Mouse (Mus musculus) monocyte, adult 5-6 weeks (primary cell): Measurements from ENCODE around the gene Kcnq4. TPM values are rescaled to one million over a fixed set of nuclear protein-coding genes. Genes with fewer than 3 reads are reported as not detected.

ENCODE experiments used
- ATAC-seq: fragments of 153-309, 156-312 bp; replicated peaks from 2 replicates; pipeline ENCODE4 v1.8.0; 2017; ENCODE audit warnings: mild to moderate bottlenecking; ENCODE audit not compliant: low TSS enrichment, insufficient number of reproducible peaks, severe bottlenecking, poor library complexity, low FRiP score
- total RNA-seq: library from RNA; stranded (forward); fragments of 200-1000, 200-491, 200-594 nt; gene quantifications from 3 replicates; pipeline ENCODE4 v1.2.3, GENCODE M21; 2017

The Kcnq4 gene
- total RNA-seq, 1 experiment from 2014 or later: not detected

DNA sequence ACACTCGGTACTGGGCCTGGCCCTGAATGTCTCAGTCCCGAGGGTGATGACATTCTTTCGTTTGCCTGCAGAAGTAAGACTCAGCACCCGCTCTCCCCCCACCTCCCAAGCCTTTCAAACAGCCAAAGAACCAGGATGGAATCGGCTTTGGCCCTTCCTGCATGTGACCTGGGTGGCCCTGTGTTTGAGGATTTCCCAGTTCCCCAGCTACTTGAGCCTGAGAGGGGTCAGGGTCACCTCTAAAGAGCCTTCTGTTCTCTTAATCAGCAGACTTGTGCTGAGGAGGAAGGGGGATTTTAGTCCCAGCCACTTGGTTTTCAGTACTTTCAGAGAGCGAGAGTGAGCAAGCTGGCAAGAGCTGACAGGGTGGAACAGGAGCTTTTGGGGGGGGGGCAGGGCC, 19.0 kb downstream of the Kcnq4 start:
- ATAC-seq: no peak

DNA sequence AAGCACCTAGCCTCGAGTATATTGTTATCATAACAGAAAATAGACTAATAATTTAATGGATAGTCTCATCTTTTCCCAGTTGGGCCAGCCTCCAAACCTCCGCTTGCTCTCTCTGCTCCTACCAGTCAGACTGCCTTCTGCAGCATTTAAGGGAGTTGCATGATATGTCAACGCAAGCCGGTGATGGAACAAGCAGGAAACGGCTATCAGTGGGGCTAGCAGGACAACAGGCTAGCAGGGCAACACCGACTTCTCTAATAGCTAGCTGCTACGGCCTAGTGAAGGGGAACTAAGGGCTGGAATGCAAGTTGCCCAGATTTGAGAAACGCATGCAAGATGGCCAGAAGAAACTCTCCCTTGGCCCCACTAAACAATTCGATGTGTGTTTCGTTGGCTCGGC, 20.6 kb downstream of the Kcnq4 start:
- ATAC-seq: no peak

DNA sequence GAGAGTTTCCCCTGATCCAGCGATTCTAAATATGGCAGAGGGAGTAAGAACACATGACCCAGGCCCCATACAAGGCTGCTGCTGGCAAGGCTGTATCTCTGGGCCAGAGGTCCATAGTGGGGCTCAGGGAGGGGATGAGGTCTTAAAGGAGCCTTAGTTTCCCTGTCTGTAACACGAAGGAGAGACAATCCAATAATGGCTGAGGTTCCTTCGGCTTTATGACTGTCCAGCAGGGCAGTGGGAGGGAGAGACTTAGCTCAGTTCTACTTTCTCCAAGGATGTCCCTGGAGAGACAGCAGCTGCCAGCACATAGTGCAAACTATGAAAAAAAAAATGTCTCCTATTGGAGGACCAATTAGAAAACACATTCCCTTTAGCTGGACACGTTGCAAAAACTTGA, 22.2 kb downstream of the Kcnq4 start:
- ATAC-seq: no peak

DNA sequence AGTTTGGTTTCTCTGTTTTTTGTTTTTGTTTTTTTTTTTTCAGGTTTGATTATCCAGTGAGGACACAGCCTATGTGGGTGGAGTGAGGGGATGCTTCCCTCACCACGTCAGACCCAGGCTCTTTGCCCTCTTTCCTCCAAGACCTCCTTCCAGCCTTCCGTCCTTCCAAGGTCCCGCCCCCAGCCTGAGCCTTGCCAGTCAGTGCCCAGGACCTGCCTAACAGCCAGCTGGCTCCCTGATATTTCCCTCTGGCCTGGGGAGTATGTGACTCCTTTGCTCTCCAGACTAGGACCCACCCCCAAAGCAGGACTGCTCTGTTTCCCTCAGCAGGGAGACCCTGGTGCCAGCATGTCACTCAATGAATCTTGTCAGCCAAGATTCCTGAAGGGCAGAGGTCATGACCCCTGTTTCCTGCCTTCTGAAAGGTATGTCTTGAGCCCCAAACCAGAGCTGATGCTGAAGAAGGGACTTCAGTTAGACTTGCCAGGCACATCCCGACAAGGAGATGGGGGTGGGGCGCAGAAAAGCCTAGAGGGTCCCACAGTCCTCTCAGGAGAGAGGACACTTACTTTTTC, 22.8 kb downstream of the Kcnq4 start:
- no peak for ATAC-seq

DNA sequence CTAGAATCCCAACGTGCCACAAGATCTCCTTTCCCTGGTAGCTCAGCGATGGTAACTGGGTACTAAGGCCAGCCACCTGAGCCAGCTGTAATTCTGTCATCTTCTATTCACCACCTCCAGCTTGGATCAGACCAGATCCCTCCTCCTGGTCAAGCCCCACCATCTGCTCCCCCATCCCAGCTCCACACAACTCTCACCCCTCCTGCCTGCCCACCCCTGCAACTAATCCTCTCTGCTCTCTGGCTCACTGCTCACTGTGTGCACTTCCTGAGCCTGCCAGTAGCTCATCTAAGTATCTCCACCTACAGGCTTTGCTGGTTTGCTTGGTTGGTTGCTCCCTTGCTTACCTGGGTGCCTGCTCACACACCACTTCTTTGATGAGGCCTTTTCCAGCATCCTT, 26.8 kb downstream of the Kcnq4 start:
- ATAC-seq: no peak

DNA sequence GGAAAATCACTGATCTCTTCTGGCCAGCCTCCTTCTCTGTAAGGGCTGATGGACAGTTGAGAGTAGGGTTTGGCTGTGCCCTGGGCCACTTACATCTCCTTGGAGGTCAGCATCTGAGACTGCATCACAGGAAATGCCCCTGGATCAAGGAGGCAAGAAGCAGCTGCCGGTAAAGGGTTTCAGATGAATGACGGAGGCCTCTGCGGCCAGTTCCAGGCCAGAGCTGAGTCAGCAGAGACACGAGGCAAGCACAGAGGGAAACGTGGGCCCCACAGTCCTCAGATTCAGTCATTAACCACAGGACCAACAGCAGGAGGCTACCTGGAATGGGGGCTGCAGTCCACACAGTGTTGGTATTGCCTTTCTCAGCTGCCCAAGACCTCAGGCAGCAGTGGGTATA, 29.3 kb downstream of the Kcnq4 start:
- no peak for ATAC-seq

DNA sequence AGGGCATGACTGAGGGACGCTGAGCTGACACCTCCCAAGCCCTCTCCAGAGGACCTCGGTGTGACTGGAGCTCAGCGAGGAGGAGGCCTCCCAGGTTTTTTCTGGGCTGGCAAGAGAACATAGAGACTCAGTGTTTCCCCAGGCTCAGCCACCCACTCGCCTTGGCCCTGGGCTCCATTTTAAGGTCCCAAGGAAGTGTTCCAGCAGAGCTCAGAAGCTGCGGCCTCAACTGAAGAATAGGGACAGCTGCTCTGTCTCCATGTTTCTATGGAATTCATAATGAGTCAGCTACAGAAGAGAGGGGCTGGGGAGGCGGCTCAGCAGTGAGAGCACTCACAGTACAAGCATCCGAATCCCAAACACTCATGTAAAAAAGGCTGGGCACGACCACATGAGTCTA, 30.8 kb downstream of the Kcnq4 start:
- no peak for ATAC-seq

GRCm38 (mm10) chr4:120716765-120717164, 31.6 kb downstream of the Kcnq4 start:
- ATAC-seq: no peak

- 0 out of 2 replicates have a peak, but pooled peaks have one; percentile 32 for ATAC-seq
Observed at GRCm38 (mm10) chr4:120716141-120716571, 32.3 kb downstream of the Kcnq4 start.

- ATAC-seq: no peak
Observed at GRCm38 (mm10) chr4:120713856-120714497, 34.4 kb downstream of the Kcnq4 start.

GRCm38 (mm10) chr4:120713021-120713420, 35.4 kb downstream of the Kcnq4 start:
- no peak for ATAC-seq

DNA sequence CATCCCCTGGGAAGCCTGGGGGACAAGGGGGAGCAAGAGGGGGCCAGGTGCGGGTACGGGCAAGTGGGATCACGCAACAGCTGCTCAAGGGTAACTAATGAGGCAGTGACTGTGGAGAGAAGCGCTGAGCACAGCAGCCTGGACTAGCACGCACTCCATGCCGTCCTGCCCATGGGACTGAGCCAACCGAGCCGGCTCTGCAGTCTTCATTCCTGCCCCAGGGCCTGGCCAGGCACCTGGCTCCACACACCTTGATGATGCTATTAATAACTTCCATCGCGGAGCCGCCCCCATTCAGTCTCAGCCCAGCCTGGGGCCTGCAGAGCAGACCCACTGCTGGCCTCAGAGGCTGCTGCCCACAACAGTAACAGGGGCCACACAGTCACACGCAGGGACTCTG, 36.2 kb downstream of the Kcnq4 start:
- no peak for ATAC-seq

DNA sequence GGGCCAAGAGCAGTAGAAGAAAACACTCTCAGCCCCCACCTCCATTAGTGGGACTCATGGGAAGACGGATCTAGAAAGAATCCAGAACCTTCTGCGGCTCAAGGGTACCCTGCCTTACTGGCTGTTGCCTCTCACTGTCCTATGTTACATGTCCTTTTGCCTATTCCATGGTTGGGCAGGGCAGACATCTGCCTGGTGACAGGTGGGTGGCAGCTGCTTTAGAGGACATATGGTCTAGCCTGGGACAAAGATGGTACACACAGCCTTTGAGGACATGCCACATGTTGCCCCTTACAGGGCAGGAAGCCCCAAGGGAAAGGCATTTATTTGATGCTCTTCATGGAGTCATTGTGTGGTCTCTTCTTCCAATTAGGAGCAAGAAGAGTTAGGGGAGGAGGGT, 45.9 kb downstream of the Kcnq4 start:
- no peak for ATAC-seq

DNA sequence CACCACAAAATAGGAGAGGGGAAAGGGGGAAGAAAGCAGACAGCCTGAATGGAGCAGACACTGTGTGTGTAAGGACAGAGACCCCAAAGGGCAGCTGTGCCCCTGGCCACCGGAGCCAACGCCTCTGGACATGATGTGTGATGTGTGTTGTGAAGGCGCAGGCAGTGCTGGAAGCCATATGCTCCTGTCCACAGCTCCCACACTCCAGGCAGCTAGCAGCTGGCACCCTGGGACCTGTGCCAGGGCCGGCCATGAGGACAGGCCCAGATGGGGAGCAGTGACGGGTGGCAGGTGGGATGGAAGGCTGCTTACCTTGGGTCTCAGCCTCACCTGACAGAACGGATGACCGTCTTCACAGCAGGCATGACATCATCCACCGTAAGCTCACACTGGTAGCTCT, 46.4 kb downstream of the Kcnq4 start:
- no peak for ATAC-seq

- ATAC-seq: no peak
Observed at GRCm38 (mm10) chr4:120701180-120701579, 47.2 kb downstream of the Kcnq4 start.

- ATAC-seq: no peak
Observed at GRCm38 (mm10) chr4:120697799-120698484, 50.5 kb downstream of the Kcnq4 start.

GRCm38 (mm10) chr4:120697353-120697752, 51.1 kb downstream of the Kcnq4 start:
- ATAC-seq: no peak

DNA sequence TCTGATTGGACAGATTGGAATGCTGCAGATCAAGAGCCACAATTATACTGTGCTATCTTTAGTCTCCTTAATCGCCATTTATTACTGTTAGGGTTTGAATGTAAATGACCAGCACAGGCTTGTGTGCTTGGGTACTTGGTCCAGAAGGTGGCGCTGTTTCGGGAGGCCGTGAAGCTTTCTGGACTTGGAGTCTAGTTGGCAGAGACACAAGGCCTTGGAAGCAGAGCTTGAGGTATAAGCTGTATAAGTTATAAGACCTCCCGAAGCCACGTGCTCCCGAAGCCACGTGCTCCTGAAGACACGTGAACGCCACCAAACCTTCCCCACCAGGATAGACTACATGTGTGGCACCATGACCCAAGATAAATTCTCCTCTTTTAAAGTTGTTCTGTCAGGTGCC, 55.7 kb downstream of the Kcnq4 start:
- no peak for ATAC-seq

GRCm38 (mm10) chr4:120689317-120689716, 59.1 kb downstream of the Kcnq4 start:
- no peak for ATAC-seq

DNA sequence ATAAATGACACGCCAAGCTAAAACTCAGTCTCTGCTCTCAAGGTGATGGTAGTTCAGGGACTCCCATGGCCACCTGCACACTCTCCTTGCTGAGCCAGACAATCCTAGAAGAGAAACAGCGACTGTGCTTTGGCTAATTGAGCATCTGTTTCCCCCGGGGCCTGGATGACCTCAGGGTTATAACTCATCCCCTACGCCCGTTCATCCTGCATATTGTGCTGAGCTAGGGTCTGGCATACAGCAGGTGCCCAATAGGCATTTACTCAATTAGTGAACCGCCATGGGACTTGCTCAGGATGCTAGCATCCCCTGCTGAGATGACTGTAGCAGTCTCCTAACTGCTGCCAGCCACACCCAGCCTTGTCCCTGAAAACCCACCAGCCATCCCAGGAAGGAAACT, 61.1 kb downstream of the Kcnq4 start:
- ATAC-seq: no peak
